Mouse (Mus musculus) embryonic stem cell, embryonic (primary cell): ENCODE results near the gene Gm11983.
"Not testable (repeated sequence)": the region's sequence is repeated elsewhere in the genome, so short reads cannot be mapped to it uniquely, and the experiment has no call there.

Experiments
- CTCF ChIA-PET, 4 experiments: fragments of 300-600 bp in 2 of 4; fragments of 350-600 bp in 2 of 4; sonication (Branson Sonifier 250); formaldehyde crosslinking; loops; one replicate each; lab custom pipeline; 2022; ENCODE audit warnings: inconsistent platforms in 2 of 4; lab: Charles Lee
- POLR2A ChIA-PET, 4 experiments: fragments of 300-600 bp in 2 of 4; fragments of 350-600 bp in 2 of 4; sonication (Branson Sonifier 250); formaldehyde crosslinking; loops; one replicate each; lab custom pipeline; 2022; ENCODE audit warnings: antibody characterized with exemption in 4 of 4, inconsistent platforms in 1 of 4; lab: Charles Lee

The Gm11983 gene

GRCm38 (mm10) chr11:6837554-6837953, at the start of gene Gm11983:
Gene Gm11983, minus strand, starts transcription at chr11:6837654.
- POLR2A ChIA-PET: interaction anchor here in 1 of 4 experiments (0.6 to 1.0 kb wide), 2 partner anchors 13 to 24 kb away, joined by 3 to 4 read pairs; no protein-coding TSS in a partner anchor
- CTCF ChIA-PET: interaction anchor here in 1 of 4 experiments (0.5 kb wide), 1 partner anchor 64 kb away, joined by 3 read pairs; no protein-coding TSS in a partner anchor

- CTCF ChIA-PET: interaction anchor here in 2 of 4 experiments (0.6 to 1.5 kb wide), 2 partner anchors 11 to 235 kb away, joined by 3 to 9 read pairs; no protein-coding TSS in a partner anchor
- POLR2A ChIA-PET: interaction anchor here (0.6 to 15.2 kb wide), 15 partner anchors 10 to 224 kb away, joined by 3 to 167 read pairs (median 5); no protein-coding TSS in a partner anchor
Observed at GRCm38 (mm10) chr11:6883045-6883444, 45.6 kb upstream of the Gm11983 start.

DNA sequence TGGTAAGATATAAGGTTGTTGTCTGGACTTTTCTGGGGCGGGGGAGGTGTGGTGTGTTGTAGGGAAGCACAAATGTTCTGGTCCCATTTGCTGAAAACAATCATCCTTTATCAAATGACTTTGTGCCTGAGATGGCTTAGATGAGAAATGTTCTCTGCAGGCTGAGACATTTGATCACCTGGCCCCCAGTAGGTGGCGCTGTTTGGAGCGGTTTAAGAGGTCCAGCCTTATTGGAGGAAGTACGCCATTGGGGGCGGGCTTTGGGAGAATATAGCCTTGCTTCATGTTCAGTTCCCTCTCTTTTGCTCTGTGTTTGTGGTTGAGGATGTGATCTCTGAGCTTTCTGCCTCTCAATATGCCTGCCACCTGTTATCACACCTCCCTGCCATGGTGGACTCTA, 44.2 kb upstream of the Gm11983 start:
- CTCF ChIA-PET: interaction anchor here in 3 of 4 experiments (0.6 to 1.5 kb wide), 3 partner anchors 12 to 118 kb away, joined by 3 to 4 read pairs (median 3); no protein-coding TSS in a partner anchor
- POLR2A ChIA-PET: interaction anchor here in 2 of 4 experiments (1.0 to 15.2 kb wide), 5 partner anchors 9 to 17 kb away, joined by 3 to 167 read pairs (median 5); no protein-coding TSS in a partner anchor

DNA sequence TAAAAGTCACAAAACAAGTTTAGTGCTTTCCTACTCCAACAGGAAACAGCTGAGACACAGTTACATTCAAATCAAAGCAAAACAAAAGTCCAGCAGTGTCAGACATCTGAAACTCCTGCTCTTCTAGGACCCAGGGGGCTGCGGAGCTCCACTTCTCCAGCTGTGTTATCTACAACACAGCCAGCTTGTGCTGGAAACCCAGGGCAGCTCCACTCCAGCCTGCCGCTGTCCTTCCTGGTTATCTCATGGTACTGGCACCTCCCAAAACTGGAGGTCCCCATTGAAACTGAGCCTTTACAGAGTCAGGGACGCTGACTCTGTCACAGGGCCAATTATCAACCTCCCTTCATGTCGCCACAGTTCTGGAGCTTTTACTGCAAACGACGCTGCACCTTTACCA, 40.3 kb upstream of the Gm11983 start:
- POLR2A ChIA-PET: interaction anchor here in 2 of 4 experiments (0.9 to 15.2 kb wide), 8 partner anchors 9 to 200 kb away, joined by 3 to 167 read pairs (median 4); no protein-coding TSS in a partner anchor
- CTCF ChIA-PET: interaction anchor here in 1 of 4 experiments (0.5 to 0.7 kb wide), 2 partner anchors 22 to 23 kb away, joined by 3 to 4 read pairs; no protein-coding TSS in a partner anchor

DNA sequence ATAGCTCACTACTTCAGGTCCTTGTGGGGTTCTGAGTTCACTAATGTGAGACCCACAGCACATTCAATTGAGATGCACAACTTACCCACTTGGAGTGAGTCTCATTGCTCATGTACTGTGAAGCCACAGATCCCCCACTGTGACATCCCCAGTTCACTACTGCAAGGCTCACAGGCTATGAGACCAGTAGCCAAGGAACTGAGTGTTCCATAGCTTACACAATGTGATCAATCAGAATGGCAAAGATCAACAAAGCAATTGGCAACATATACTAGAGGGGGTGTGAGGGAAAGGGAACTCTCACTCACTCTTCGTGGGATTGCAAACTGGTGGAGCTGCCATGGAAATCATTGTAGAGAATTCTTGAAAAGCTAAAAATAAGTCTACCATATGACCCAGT, 33.5 kb upstream of the Gm11983 start:
- POLR2A ChIA-PET: interaction anchor here in 2 of 4 experiments (0.7 to 2.0 kb wide), 6 partner anchors 8 to 37 kb away, joined by 3 to 7 read pairs (median 4); no protein-coding TSS in a partner anchor
- CTCF ChIA-PET: no interaction called here

DNA sequence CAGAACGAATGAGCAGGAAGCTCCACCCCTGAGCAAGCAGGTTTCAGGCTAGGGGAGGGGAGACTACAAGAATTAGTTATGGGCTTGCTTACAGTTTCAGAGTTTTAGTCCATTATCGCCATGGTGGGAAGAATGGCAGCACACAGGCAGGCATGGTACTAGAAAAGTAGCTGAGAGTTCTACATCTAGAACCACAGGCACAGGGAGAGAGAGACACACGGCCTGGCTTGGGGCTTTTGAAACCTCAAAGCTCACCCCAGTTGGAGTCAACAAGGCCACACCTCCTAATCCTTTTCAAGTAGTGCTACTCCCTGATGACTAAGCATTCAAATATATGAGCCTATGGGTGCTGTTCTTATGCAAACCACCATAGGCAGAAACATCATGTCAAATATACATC, 28.1 kb upstream of the Gm11983 start:
- CTCF ChIA-PET: no interaction called here
- POLR2A ChIA-PET: no interaction called here

DNA sequence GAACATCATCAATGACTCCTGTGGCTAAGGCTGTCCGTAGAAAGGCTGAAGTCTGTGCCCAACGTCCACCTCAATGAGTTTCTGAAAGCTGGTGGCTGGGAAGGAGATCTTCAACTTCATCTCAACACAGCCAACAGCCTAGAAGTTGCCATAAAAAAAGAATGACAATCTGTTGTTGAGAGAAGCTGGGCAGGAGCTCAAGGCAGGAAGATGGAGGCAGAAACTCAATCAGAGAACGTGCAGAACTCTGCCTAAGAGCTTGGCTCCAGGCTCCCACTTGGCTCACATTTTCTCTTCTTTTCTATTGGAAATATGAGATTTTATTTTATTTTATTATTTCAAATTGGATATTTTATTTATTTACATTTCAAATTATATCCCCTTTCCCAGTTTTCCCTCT, 24.7 kb upstream of the Gm11983 start:
- ChIA-PET CTCF (no interaction called here), POLR2A (interaction anchor here in 1 of 4 experiments (1.0 to 1.3 kb wide), 2 partner anchors 25 to 32 kb away, joined by 3 to 4 read pairs; partner anchors contain the start of gene Gm11983)

- POLR2A ChIA-PET: interaction anchor here in 3 of 4 experiments (0.9 to 1.3 kb wide), 4 partner anchors 9 to 81 kb away, joined by 3 to 6 read pairs (median 3); no protein-coding TSS in a partner anchor
- CTCF ChIA-PET: interaction anchor here in 1 of 4 experiments (0.7 kb wide), 1 partner anchor 207 kb away, joined by 3 read pairs; no protein-coding TSS in a partner anchor
Observed at GRCm38 (mm10) chr11:6859898-6860858, 22.7 kb upstream of the Gm11983 start.

DNA sequence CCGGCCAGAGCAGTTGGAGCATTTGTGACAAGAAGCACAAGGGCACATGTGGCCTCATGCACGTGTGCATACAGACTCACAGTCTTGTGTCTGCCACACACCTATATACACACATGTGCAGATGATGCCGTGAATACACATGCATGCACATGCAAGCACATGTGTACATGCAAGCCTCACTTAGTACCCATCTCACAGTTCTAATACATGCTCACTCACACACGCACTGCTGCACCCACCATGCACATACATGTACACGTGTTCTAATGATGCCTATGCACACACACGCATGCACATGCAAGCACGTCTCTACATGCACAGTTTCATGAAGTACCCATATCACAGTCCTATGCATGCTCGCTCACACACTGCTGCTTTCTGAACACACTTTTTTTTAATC, 21.6 kb upstream of the Gm11983 start:
- ChIA-PET POLR2A (no interaction called here), CTCF (no interaction called here)

DNA sequence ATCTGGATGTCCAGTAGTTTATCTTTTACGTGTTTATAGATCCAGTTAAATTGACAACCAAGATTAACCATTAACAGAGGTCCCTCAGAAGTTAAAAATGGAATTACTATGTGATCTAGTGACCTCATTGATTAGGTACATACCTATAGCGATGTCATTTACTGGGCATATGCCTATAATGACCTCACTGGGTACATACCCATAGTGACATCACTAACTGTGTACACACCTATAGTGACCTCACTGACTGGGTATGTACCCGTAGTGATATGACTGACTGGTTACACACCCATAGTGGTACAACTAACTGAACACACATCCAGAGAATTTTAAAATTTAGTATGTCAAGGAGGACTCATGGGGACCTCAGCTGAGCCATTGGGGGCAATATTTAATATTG, 18.5 kb upstream of the Gm11983 start:
- POLR2A ChIA-PET: no interaction called here

DNA sequence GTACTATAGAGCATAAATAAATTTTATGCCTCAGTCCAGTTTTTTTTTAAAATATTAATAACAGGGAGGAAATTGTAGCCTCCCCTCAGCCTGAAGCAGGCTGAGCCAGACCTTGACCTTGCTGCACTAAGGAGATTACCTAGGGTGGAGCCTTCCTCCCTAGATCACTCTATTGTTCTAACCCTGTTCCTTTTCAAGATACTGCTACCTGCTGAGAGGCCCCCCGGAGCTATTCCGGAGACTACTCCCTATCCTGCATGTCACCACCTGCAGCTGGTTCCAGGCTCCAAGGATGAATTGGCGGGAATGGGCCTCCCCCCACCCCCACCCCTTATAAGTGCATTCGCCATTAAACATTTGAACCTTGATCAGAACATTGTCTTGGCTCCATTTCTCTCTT, 15.9 kb upstream of the Gm11983 start:
- CTCF ChIA-PET: not testable (repeated sequence)
- POLR2A ChIA-PET: interaction anchor here in 1 of 4 experiments (0.6 kb wide), 1 partner anchor 30 kb away, joined by 5 read pairs; no protein-coding TSS in a partner anchor

More for the DNA sequence above, 18.5 kb upstream of the Gm11983 start:
- CTCF ChIA-PET: no interaction called here

DNA sequence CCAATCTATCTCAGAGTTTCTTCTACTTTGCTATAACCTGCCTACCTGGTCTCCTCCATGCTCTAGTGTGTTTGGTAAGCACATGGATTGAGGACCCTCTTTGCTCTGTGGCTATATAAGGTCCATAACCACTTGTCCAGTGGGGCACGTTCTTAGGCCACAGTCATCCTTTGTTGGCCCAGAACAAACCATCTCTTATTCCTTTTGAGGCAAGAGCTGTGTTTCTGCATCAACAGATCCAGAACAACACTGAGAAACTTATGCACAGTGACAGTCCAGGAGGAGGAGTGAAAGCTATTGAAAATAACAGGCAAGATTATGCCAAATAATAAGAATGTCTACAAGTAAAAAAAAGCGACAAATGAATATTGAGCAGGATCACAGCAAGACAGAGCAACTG, 6.4 kb upstream of the Gm11983 start:
- POLR2A ChIA-PET: interaction anchor here in 1 of 4 experiments (0.7 kb wide), 1 partner anchor 56 kb away, joined by 3 read pairs; no protein-coding TSS in a partner anchor

GRCm38 (mm10) chr11:6842160-6842559, 4.7 kb upstream of the Gm11983 start:
- ChIA-PET POLR2A (interaction anchor here in 1 of 4 experiments (0.6 kb wide), 1 partner anchor 227 kb away, joined by 5 read pairs; no protein-coding TSS in a partner anchor), CTCF (interaction anchor here in 1 of 4 experiments (0.6 kb wide), 1 partner anchor 602 kb away, joined by 3 read pairs; no protein-coding TSS in a partner anchor)

More for the DNA sequence above, 6.4 kb upstream of the Gm11983 start:
- CTCF ChIA-PET: no interaction called here

DNA sequence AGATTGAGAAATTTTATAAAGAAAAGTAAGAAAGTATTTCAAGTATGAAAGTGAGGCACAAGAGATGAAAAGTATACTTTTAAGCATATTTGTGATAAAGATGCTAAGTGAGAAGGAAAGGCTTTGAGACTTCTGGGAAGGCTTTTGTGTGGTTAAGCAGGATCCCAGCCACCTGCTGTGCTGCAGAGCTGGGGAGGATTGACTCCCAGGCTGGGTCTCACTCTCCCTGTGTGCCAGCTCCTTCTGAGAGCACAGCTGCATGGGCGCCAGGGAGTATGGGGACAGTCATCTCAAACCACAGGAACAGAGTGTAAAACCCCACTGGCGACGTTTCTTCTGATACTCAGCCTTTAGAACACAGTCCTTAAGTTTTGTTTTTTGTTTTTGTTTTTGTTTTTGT, 3.3 kb upstream of the Gm11983 start:
- POLR2A ChIA-PET: interaction anchor here in 3 of 4 experiments (0.6 to 1.4 kb wide), 4 partner anchors 10 to 1735 kb away, joined by 3 read pairs; no protein-coding TSS in a partner anchor
- CTCF ChIA-PET: no interaction called here

DNA sequence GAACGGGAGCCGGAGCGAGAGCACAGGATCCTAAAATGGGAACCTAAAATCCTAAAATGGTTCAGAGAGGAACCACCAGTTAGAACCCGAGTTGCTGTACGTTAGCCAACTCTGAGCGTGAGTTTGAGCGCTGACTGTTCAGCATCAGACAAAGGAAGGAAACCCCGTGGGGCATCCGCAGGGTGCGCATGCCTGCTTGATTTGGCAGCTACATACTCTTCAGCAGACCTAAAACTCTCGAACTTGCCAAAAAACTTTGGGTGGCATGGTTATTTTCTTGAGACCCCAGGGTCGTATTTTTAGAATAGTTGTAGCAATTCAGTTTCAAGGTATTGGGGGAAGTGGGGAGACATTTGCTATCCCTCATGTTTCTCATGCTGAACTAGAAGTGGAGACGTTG, 2.8 kb downstream of the Gm11983 start:
- POLR2A ChIA-PET: no interaction called here
- CTCF ChIA-PET: no interaction called here

- ChIA-PET CTCF (no interaction called here), POLR2A (interaction anchor here in 1 of 4 experiments (1.5 kb wide), 1 partner anchor 37 kb away, joined by 4 read pairs; no protein-coding TSS in a partner anchor)
Observed at GRCm38 (mm10) chr11:6833731-6834130, 3.7 kb downstream of the Gm11983 start.

DNA sequence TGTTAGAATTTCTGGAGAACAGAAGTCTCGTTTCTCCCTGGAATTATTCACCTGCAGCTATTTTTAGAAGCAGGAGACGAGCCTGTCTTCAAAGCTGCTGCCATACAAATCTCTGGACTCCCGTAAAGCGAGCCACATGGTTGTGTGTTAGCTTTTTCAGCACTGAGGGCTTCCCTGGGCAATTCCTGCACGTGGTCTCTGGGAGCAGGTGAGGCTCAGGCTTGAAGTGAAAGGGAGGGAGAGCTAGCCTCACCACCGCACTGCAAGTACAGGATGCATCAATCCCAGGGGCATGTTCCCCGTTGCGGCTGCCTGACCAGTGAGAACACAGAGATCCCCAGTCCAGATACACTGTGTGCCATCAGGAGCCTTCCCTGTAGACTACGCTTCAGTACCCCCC, 5.5 kb downstream of the Gm11983 start:
- POLR2A ChIA-PET: no interaction called here

GRCm38 (mm10) chr11:6828196-6828595, 9.3 kb downstream of the Gm11983 start:
- ChIA-PET POLR2A (interaction anchor here in 1 of 4 experiments (1.2 kb wide), 1 partner anchor 315 kb away, joined by 3 read pairs; no protein-coding TSS in a partner anchor), CTCF (interaction anchor here in 2 of 4 experiments (0.6 kb wide), 2 partner anchors 281 to 367 kb away, joined by 4 to 5 read pairs; no protein-coding TSS in a partner anchor)

More for the DNA sequence above, 5.5 kb downstream of the Gm11983 start:
- CTCF ChIA-PET: no interaction called here
